Mouse (Mus musculus) lung, postnatal 25 days (tissue): ENCODE results near the gene Gba2.
"Not testable (repeated sequence)": the region's sequence is repeated elsewhere in the genome, so short reads cannot be mapped to it uniquely, and the experiment has no call there.

ENCODE experiments used
- DNase-seq: peaks from one replicate; pipeline ENCODE4 v3.0.0; 2022; ENCODE audit warnings: low spot score

Gene Gba2

DNA sequence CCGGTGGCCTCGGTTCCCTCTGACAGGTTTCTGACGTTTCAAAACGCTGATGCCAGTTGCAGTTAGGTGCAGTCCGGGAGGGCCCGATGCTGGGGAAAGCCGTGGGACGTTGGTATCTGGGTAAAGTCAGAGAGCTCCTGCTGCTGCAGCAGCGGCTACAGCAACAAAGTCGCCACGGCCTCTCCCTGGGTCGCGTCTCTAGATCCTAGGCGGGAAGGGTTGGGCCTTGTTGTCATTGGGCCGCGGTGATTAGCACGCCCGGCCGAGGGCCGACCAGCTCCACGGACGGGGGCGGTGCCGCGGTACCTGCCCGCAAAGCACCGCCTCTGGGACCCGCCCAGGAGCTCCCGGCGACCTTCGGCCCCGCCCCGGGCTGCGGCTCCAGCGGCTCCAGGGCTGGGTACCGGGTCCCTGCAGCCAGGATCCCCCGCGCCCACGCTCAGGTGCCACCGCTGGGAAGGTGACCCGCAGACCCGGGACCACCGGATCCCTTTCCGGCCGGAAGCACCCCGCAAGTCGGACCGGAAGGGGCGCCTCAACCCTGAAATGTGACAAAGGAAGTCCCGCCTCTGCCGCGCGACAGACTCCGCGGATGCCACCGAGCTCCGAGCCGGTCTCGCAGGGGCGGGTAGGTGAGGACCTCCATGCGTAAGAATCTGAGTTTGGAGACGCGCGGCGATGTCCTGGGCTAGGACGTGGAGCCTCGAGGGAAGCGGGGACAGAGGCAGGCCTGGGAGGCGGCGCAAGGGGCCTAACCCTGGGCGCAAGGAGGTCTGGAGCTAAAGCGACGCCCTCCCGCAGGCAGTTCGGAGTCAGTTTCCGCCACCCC, at the start of gene Gba2, which contains the start of gene Rgp1:
TSS of gene Gba2 (minus strand) at position 498 of the 829 bp plus-strand sequence.
TSS of gene Rgp1 (plus strand) at position 340 of the 829 bp plus-strand sequence.
- peak; percentile 91 for DNase-seq

- DNase-seq: no peak
These were observed 41.6 kb upstream of the Gba2 start for GRCm38 (mm10) chr4:43620146-43620778.

GRCm38 (mm10) chr4:43613060-43613730, 34.5 kb upstream of the Gba2 start:
- DNase-seq: peak; percentile 43

- no peak for DNase-seq
These were observed 33.9 kb upstream of the Gba2 start for GRCm38 (mm10) chr4:43612534-43612933.

DNA sequence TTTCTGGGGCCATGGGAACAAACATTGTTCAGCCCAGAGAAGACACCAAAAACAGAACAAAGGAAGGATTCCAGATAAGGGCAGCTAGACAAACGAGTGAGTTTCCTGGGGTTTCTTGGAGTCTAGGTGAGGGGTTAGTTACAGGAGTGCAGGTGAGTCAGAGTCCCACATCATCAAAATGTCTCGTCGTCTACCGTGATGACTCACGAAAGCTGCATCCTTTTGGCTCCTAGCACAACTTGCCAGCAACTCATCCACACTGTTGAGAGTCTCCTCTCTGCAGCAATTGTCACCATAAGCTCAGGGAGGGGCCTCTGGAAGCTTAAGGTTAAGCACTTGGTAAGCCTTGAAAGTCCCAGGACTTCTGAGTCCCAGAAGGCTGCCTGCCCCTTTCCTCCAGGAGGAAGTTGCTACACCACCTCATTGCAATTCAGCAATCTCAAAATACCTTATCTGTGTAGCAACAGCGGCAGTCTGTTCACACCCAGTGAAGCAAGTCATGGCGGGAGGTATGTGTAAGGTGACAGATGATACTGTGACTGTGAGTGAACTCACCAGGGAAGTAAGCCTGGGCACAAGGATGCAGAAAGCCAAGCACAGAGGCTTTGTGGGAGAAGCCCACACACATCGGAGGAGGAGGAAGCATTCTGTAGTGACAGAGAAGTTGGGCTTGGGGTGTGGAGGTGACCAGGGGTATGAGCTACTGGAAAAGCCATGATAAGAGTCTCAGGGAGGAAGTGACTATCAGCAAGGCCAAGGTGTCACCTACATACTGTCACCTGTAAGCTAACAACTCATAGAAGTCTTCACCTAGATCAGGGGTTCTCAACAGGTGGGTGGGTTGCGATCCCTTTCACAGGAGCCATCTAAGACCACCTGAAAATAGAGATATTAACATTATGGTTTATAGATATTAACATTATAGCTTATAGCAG, 26.3 kb upstream of the Gba2 start:
- DNase-seq: no peak

GRCm38 (mm10) chr4:43604099-43604498, 25.4 kb upstream of the Gba2 start:
- DNase-seq: no peak

GRCm38 (mm10) chr4:43600195-43600934, 21.7 kb upstream of the Gba2 start:
- DNase-seq: no peak

DNA sequence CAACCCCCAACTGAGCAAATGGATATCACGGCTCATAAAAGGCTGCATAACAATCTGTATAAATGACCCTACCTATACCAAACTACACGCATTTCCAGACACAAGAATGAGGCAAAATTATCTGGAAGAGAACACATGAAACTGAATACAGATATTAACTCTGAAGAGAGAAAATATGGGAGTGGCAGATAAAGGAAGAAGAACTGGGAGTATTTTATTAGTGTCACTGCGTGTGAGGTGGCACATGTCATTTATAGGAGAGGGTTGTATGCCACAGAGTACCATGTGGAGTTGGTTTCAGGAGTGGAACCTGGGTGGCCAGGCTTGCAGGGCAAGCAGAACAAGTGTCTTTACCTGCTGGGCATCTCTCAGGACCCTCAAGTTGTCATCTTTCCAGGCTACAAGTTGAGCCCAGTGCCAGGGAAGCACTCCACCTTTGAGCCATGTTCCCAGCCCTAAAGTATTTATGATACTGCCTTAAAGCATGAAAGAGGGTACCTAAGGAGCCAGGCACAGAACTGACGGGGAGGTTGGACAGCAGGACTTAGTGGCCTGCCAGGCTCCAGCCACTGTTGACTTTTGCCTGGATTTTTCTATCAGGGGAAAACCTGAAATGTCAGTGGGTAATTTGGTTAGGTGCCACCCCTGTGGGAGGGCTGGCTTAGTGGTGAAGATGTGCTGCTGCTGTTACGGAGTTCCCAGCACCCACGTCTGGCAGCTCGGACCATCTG, 20.1 kb upstream of the Gba2 start:
- no peak for DNase-seq

- DNase-seq: no peak
These were observed 19.5 kb upstream of the Gba2 start for GRCm38 (mm10) chr4:43598200-43598599.

DNA sequence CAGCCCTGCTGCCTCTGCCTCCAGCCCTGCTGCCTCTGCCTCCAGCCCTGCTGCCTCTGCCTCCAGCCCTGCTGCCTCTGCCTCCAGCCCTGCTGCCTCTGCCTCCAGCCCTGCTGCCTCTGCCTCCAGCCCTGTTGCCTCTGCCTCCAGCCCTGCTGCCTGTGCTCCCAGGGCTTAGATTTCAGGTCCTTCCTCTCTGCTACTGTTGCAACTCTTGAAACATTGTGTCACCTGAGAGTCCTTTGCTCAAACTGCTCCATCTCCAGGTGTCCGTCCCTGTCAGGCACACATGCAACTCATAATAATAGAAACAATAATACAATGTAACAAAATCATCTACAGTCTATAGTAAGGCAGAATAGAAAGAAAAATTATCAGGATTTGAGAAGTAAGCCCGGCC, 17.9 kb upstream of the Gba2 start:
- DNase-seq: not testable (repeated sequence)

DNA sequence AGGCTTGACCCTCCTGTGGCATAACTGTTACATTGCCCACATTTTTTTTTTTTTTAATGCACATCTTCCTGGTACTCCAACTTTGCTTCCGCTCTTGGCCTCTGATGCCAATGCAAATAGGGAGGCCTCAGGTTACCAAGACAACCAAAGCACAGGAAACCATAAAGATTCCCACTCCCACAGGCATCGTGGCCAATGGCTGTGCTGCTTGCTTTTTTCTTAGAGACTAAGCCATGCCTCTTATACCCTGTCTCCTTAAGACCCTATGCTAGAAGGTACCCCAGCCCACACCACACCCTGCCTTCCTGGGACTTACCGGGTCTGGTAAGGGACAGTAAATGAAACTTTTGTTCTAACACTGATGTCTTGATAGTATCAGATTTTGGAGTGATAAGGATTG, 14.8 kb upstream of the Gba2 start:
- DNase-seq: no peak

DNA sequence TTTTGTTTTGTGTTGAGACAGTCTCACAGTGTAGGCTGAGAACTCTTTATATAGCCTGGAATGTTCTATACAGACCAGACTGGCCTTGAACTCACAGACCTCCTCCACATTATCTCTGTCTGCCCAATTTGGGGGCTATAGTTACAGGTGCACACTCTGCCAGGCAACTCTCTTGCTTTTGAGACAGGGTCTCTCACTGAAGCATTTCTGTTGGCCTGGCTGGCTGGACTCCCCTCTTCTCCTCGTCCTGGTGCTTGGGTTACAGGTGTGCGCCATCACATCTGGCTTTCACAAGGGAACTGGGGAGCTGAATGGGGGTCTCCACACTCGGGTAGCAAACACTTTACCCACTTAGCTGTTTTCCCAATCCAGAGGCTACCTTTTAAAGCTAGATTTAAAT, 13.3 kb upstream of the Gba2 start:
- DNase-seq: no peak

- DNase-seq: no peak
These were observed 12.9 kb upstream of the Gba2 start for GRCm38 (mm10) chr4:43591543-43591942.

DNA sequence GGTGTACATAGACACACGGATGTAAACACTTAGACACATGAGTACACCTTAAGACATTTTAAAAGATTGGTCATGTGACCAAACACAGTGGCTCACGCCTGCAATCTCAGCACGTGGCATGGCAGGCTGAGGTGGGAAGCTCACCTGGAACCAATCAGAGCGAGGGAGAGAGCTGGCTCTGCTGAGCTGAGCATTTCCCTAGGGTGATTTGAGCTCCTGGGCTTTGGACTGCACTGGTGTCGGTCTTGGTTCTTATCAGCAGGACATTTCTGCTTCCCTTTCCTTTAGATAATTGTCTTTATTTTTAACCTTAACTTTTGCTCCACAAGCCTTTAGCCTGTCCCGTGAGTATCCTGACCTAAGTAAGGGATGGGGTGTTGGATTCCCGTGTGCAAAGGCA, 9.0 kb upstream of the Gba2 start:
- peak; percentile 36 for DNase-seq

DNA sequence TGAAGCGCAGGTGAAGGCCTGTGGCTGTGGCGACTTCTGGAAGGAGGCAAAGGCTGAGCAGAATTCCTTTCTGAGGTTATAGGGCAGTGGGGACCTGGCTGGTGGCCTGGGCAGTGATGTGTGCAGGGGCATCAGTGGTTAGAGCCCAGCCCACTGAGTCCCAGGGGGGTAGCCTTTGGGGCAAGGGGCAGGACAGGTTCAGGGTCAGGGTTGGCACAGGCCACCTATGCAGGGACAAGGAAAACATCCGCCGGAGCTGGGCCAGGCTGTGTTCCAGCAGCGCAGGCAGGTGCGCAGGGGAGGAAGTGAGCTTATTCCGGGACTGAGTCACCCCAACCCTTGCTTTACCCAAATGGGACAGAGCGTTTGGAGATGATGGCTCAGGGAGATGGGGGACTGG, 7.7 kb upstream of the Gba2 start:
- DNase-seq: no peak

DNA sequence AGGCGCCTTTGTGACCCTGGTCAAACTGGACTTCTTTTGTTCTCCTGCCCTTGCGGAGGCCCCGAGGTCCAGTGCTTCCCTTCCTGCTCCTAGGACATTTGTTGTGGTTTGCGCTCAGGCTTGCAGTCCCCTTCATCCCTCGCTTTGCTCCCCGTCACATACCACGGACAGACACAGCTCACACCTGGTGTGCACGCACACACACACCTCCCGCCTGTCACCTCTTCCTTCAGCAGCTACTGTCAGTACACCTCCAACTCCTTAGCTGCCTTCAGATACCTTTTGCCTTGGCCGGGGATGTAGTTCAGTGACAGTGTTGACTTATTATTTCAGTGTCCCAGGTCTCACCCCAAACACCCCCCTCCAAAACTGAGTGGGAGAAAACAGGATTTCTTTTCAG, 7.0 kb upstream of the Gba2 start:
- no peak for DNase-seq

- no peak for DNase-seq
These were observed 6.1 kb upstream of the Gba2 start, which contains the start of gene Msmp for GRCm38 (mm10) chr4:43584444-43585416. TSS of gene Msmp (minus strand) at chr4:43584494.

GRCm38 (mm10) chr4:43583421-43583820, 4.7 kb upstream of the Gba2 start:
- DNase-seq: no peak

- DNase-seq: no peak
These were observed 3.6 kb upstream of the Gba2 start for GRCm38 (mm10) chr4:43582241-43582640.
